Comparison of ENCODE assay signal across 8 mouse cellular contexts in the genomic region with DNA sequence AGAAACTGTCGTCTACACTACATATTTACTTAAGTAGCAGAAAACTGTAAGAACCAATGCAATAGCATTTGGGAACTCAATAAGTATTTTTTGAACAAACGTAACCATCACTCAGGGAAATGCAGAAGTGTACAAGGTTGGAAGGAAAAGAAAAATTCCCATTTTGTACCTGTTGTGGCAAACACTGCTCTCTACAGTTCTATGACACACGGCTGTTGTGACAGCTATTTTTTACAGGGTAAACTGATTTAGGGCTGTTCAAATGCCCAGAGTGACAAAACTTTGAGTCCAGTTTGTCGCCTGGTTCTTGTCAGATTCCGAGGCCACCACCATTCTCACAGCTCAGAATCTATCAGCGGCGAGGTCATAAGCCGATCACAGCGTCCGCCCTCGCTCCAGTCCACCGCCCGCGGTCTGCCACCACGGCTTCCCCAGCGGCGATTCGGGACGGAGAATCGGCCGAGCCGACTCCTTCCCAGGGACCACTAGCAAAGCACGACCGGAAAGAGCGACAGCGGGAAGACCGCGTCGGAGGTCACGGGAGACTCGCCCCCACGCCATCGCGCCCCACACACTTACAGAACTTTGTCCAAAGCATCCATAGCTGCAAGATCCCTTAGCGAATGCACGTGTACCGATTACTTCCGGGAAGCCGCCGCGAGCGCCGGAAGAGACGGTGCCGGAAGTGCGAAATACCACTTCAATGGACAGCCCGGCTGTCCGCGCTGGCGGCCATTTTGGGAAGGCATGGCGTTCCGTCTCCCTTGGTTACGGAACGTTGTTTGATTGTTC. TPM values are rescaled to one million over a fixed set of nuclear protein-coding genes. Genes with fewer than 3 reads are reported as not detected.
DNase-seq lines count a peak whose midpoint lies in the region; ATAC-seq and TF ChIP-seq lines count a peak whose summit lies in the region.

Gene Rpf2, minus strand, starts transcription at position 663 of the 792 bp plus-strand sequence.

- H3K4me1 ChIP-seq in forebrain, postnatal 0 days (ENCODE audit: insufficient read depth): 0 out of 2 replicates have a peak, but pooled peaks cover 7% of the 10 kb centered on the region
- peaks cover 4% of the 10 kb centered on the region; the same call in 1 of the 2 replicates for H3K4me1 ChIP-seq in lung, postnatal 0 days (ENCODE audit: insufficient read depth, low read depth, low read length)

- DNase-seq in MEL-GATA-1-ER (ENCODE audit: extremely low read depth, low read depth): peak; percentile 76
- DNase-seq in cerebellum, adult 18-20 months: peak; percentile 84 to 85
- peak; percentile 95 for DNase-seq in forebrain, postnatal 0 days
- peak; percentile 82 for DNase-seq in heart, postnatal 4 days
- DNase-seq in layer of hippocampus, adult 9-11 months: peak; percentile 83
- peak; percentile 95 for DNase-seq in lung, postnatal 0 days (ENCODE audit: low spot score)
- peak; percentile 66 for DNase-seq in ovary, postnatal 14 days (ENCODE audit: low spot score)
- peak; percentile 83 for DNase-seq in thymus, postnatal 14 days

- WGBS in forebrain, postnatal 0 days: 2% methylated on average over 54 of the region's 54 CpGs
- WGBS in lung, postnatal 0 days: under 1% methylated on average over 54 of the region's 54 CpGs

- TF ChIP-seq EP300 in lung, postnatal 0 days (IDR thresholded peaks at IDR 0.05): no peak

- peak within 1 kb of the TSS; percentile 80 for H3K27ac ChIP-seq in forebrain, postnatal 0 days (ENCODE audit: low read depth, low read length)
- peak within 1 kb of the TSS; percentile 57 for H3K27ac ChIP-seq in lung, postnatal 0 days (ENCODE audit: low read length)

- no peaks in the 10 kb centered on the region for H3K27me3 ChIP-seq in forebrain, postnatal 0 days (ENCODE audit: insufficient read depth, low read length)
- H3K27me3 ChIP-seq in lung, postnatal 0 days (replicated peaks; ENCODE audit: insufficient read depth, low read length): no peaks in the 10 kb centered on the region

- peaks cover 47% of the 10 kb centered on the region for H3K36me3 ChIP-seq in forebrain, postnatal 0 days (ENCODE audit: insufficient read depth)
- H3K36me3 ChIP-seq in lung, postnatal 0 days (ENCODE audit: insufficient read depth, low read length): peaks cover 11% of the 10 kb centered on the region; the same call in 1 of the 2 replicates

- no peaks in the 10 kb centered on the region for H3K9me3 ChIP-seq in forebrain, postnatal 0 days (ENCODE audit: low read length)
- no peaks in the 10 kb centered on the region for H3K9me3 ChIP-seq in lung, postnatal 0 days (ENCODE audit: low read length)

- TF ChIP-seq CTCF in forebrain, postnatal 0 days (IDR thresholded peaks at IDR 0.05; ENCODE audit: low read depth): no peak
- TF ChIP-seq CTCF in lung, postnatal 0 days (IDR thresholded peaks at IDR 0.05): no peak

- H3K4me2 ChIP-seq in forebrain, postnatal 0 days (ENCODE audit: low read depth): peak within 1 kb of the TSS; percentile 69
- H3K4me2 ChIP-seq in lung, postnatal 0 days (replicated peaks; ENCODE audit: low read depth, low read length): peak within 1 kb of the TSS; percentile 80

- H3K4me3 ChIP-seq in forebrain, postnatal 0 days (ENCODE audit: low read depth, low read length): peak within 1 kb of the TSS; percentile 66
- peak within 1 kb of the TSS; percentile 67 for H3K4me3 ChIP-seq in lung, postnatal 0 days (ENCODE audit: low read depth, low read length)

- H3K9ac ChIP-seq in forebrain, postnatal 0 days: peak within 1 kb of the TSS; percentile 53
- peak within 1 kb of the TSS; percentile 48 for H3K9ac ChIP-seq in lung, postnatal 0 days (replicated peaks; ENCODE audit: low read depth)

- peak; percentile 96 for ATAC-seq in forebrain, postnatal 0 days
- ATAC-seq in lung, postnatal 0 days: peak; percentile 98

RNA-seq across cellular contexts. Expression of gene Rpf2, which starts in this region (rescaled TPM):
- total RNA-seq in forebrain, postnatal 0 days (2014; rRNA removed): 39.9 and 43.9 TPM in 2 replicates
- 66.7 and 74.3 TPM in 2 replicates for polyA plus RNA-seq in forebrain, postnatal 0 days (2015; fragmentation: Nextera tagmentation; extraction: Ambion mirVana)
- total RNA-seq in heart, postnatal 4 days (2021): 10 to 100 TPM; 14.6 to 20.2 TPM
- polyA plus RNA-seq in lung, postnatal 0 days (2015; fragmentation: Nextera tagmentation; extraction: Ambion mirVana): 19.0 and 20.4 TPM in 2 replicates

Comparison
In these comparisons a context has a peak if more than half of its experiments do, and no peak if none do; other contexts are left out.
1. Peak in every context shown above with its lines: DNase-seq, ATAC-seq, H3K4me3 ChIP-seq and H3K27ac ChIP-seq.